Mouse (Mus musculus) C2C12 (cell line): ENCODE results near the gene Ttll13.

ENCODE experiments used
- CEBPB ChIP-seq: IDR thresholded peaks from one replicate; pipeline ENCODE4 v1.6.1; 2011; ENCODE audit warnings: low read depth, mild to moderate bottlenecking, control low read depth, moderate library complexity
- CTCF ChIP-seq: IDR thresholded peaks from one replicate; pipeline ENCODE4 v1.5.1; 2011; ENCODE audit not compliant: control insufficient read depth, insufficient read depth, insufficient read length
- MYOD1 ChIP-seq: IDR thresholded peaks from one replicate; pipeline ENCODE4 v1.6.1; 2011; ENCODE audit warnings: low read depth; ENCODE audit not compliant: control insufficient read depth, insufficient read length
- MYOG ChIP-seq: IDR thresholded peaks from one replicate; pipeline ENCODE4 v1.6.1; 2011; ENCODE audit not compliant: control insufficient read depth, insufficient read length; ENCODE audit errors: extremely low read depth

DNA sequence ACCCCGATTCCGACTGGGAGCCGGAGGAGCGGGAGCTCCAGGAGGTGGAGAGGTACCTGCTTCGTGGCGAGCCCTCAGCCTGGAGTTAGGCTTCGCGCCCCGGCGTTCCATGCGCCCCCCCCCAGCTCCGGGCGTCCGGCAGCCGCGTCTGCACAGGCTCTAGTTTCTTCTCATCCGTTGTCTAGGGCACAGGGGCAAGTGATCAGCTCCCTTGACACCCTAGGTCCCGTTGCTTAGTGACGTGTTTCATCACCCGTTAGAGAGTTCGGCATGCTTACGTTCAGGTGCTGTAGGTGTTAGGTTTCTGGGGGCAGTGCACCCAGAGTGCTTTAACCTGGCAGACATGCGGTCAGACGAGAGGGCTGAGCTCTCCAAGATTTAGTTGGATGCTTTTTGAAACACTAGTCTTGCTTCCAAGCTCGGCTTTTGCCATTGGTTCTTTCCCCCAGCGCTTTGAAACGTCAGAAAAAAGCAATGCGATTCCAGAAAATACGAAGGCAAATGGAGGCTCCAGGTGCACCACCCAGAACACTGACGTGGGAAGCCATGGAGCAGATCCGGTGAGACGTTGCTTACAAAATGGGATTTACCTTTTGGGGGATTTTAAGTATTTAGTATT is 15.3 kb downstream of the Ttll13 start:
- TF ChIP-seq CTCF (no peak), CEBPB (no peak), MYOD1 (no peak), MYOG (no peak)
